Mouse (Mus musculus) stomach, embryonic 14.5 days (tissue): ENCODE measurements around the gene Mex3b. TPM values are rescaled to one million over a fixed set of nuclear protein-coding genes. Genes with fewer than 3 reads are reported as not detected.

Source experiments
- ATAC-seq: fragments of 200-750 bp; cut with Nextera tagmentation; 2 replicates; pipeline ENCODE4 v1.8.0; 2017; ENCODE audit warnings: low read depth, moderate TSS enrichment; ENCODE audit not compliant: insufficient number of reproducible peaks, insufficient read depth, low FRiP score
- H3K27ac ChIP-seq: fragments of 300-500 bp; sonication (generic); 2 replicates; pipeline ENCODE4 v1.5.1; 2014; ENCODE audit warnings: mild to moderate bottlenecking, low read length, moderate library complexity, mixed read lengths
- H3K27me3 ChIP-seq: fragments of 300-500 bp; sonication (generic); 2 replicates; pipeline ENCODE4 v1.6.1; 2014; ENCODE audit warnings: low read length, control low read depth, mixed read lengths; ENCODE audit not compliant: control insufficient read depth, insufficient read depth
- H3K36me3 ChIP-seq: fragments of 300-500 bp; sonication (generic); 2 replicates; pipeline ENCODE4 v1.6.1; 2014; ENCODE audit warnings: mild to moderate bottlenecking, control low read depth, low read length, moderate library complexity, mixed read lengths; ENCODE audit not compliant: control insufficient read depth, insufficient read depth
- H3K4me1 ChIP-seq: fragments of 300-500 bp; sonication (generic); 2 replicates; pipeline ENCODE4 v1.6.1; 2014; ENCODE audit warnings: low read length, control low read depth, mixed read lengths; ENCODE audit not compliant: control insufficient read depth, insufficient read depth
- H3K4me2 ChIP-seq: fragments of 300-500 bp; sonication (generic); replicated peaks from 2 replicates; pipeline ENCODE4 v1.6.1; 2014; ENCODE audit warnings: low read depth, low read length, control low read depth
- H3K4me3 ChIP-seq: fragments of 300-500 bp; sonication (generic); 2 replicates; pipeline ENCODE4 v1.5.1; 2014; ENCODE audit warnings: low read depth, low read length, control low read depth
- H3K9ac ChIP-seq: fragments of 300-500 bp; sonication (generic); replicated peaks from 2 replicates; pipeline ENCODE4 v1.6.1; 2014; ENCODE audit warnings: low read depth, mild to moderate bottlenecking, control low read depth, low read length, moderate library complexity, mixed read lengths
- H3K9me3 ChIP-seq: fragments of 300-500 bp; sonication (generic); 2 replicates; pipeline ENCODE4 v1.6.1; 2016; ENCODE audit warnings: low read depth, low read length, control low read depth; ENCODE audit not compliant: control insufficient read depth
- WGBS: fragments of 180-500 bp; shearing (Covaris S2); extraction: QIAGEN DNeasy Blood & Tissue Kit; methylation state at CpG from one replicate; pipeline ENCODE4 v1.1.7; 2014; 5-methylcytosine and 5-hydroxymethylcytosine counted together
- polyA plus RNA-seq: library from polyadenylated mRNA; unstranded; fragments of >200 nt; fragmentation: Nextera tagmentation; extraction: Ambion mirVana; gene quantifications from 2 replicates; pipeline ENCODE4 v1.2.1, GENCODE M21; 2014

Gene Mex3b
- polyA plus RNA-seq, 1 experiment from 2014 or later: 14.7 TPM

- H3K4me3 ChIP-seq: no peak overlapping the region
- 44% methylated on average over 2 of the region's 2 CpGs for WGBS
- no peak overlapping the region for H3K9ac ChIP-seq
- H3K4me1 ChIP-seq: no peaks in the 10 kb centered on the region
- H3K4me2 ChIP-seq: no peak overlapping the region
- H3K27ac ChIP-seq: no peak overlapping the region
- H3K9me3 ChIP-seq: no peaks in the 10 kb centered on the region
- no peak for ATAC-seq
- H3K27me3 ChIP-seq: no peaks in the 10 kb centered on the region
- no peaks in the 10 kb centered on the region for H3K36me3 ChIP-seq
Observed at GRCm38 (mm10) chr7:82895606-82896005, 28.5 kb downstream of the Mex3b start.

DNA sequence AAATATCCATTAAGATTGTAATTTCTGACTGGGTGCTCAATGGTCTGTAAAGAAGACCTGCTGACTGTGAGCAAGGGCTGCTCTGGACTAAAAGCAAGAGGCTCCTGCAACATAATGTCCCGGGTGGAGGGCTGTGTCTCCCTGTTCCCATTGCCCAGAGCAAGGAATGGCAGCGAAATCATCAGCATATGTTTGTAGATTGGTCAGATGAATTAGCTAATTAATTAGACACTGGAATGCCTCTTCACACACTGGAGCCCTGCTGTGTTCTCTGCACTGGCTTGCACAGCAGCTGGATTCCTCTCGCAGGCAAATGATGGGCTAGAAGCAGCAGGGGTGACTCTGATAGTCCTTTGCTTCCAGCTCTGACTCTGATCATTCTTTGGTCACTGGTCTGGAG, 29.6 kb downstream of the Mex3b start:
- no peak overlapping the region for H3K4me3 ChIP-seq
- WGBS: 62% methylated on average over 3 of the region's 3 CpGs
- ATAC-seq: no peak

GRCm38 (mm10) chr7:82899459-82900297, 32.5 kb downstream of the Mex3b start:
- Histone ChIP-seq H3K27ac (no peak overlapping the region), H3K36me3 (no peaks in the 10 kb centered on the region), H3K9ac (no peak overlapping the region), H3K27me3 (no peaks in the 10 kb centered on the region), H3K9me3 (no peaks in the 10 kb centered on the region), H3K4me1 (no peaks in the 10 kb centered on the region), H3K4me3 (no peak overlapping the region), H3K4me2 (no peak overlapping the region)
- no peak for ATAC-seq
- 51% methylated on average over 8 of the region's 8 CpGs for WGBS

More for the DNA sequence above, 29.6 kb downstream of the Mex3b start:
- no peak overlapping the region for H3K4me2 ChIP-seq
- no peaks in the 10 kb centered on the region for H3K27me3 ChIP-seq
- H3K9me3 ChIP-seq: no peaks in the 10 kb centered on the region
- no peaks in the 10 kb centered on the region for H3K4me1 ChIP-seq
- no peak overlapping the region for H3K27ac ChIP-seq
- H3K9ac ChIP-seq: no peak overlapping the region
- no peaks in the 10 kb centered on the region for H3K36me3 ChIP-seq

DNA sequence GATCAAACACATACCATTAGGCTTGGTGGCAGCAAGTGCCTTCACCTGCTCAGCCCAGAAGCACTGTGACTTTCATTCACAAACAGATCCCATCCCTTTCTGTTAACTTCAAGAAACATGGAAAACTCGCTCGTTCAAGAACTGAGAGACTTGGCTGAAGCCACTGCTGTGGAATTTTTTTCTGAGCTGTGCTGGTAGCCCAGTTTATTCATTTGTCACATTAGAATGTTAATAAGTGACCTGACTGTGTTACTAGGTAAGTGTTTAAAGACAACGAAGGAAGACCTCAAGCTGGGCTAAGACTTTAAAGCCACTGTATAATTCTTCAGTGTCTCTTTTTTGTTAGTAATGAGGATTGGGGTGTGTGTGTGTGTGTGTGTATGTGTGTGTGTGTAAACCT, 35.9 kb downstream of the Mex3b start:
- no peaks in the 10 kb centered on the region for H3K27me3 ChIP-seq
- WGBS: 63% methylated on average over 3 of the region's 3 CpGs
- no peaks in the 10 kb centered on the region for H3K9me3 ChIP-seq
- no peak for ATAC-seq
- no peaks in the 10 kb centered on the region for H3K36me3 ChIP-seq
- H3K4me2 ChIP-seq: no peak overlapping the region
- H3K9ac ChIP-seq: no peak overlapping the region
- no peak overlapping the region for H3K4me3 ChIP-seq
- no peaks in the 10 kb centered on the region for H3K4me1 ChIP-seq
- H3K27ac ChIP-seq: no peak overlapping the region

GRCm38 (mm10) chr7:82905527-82905926, 38.4 kb downstream of the Mex3b start:
- H3K36me3 ChIP-seq: no peaks in the 10 kb centered on the region
- 55% methylated on average over 3 of the region's 3 CpGs for WGBS
- no peaks in the 10 kb centered on the region for H3K9me3 ChIP-seq
- no peaks in the 10 kb centered on the region for H3K27me3 ChIP-seq
- no peak for ATAC-seq
- no peak overlapping the region for H3K27ac ChIP-seq
- H3K9ac ChIP-seq: no peak overlapping the region
- no peak overlapping the region for H3K4me2 ChIP-seq
- H3K4me1 ChIP-seq: no peaks in the 10 kb centered on the region
- H3K4me3 ChIP-seq: no peak overlapping the region

GRCm38 (mm10) chr7:82907081-82907480, 39.9 kb downstream of the Mex3b start:
- no peaks in the 10 kb centered on the region for H3K36me3 ChIP-seq
- H3K27me3 ChIP-seq: no peaks in the 10 kb centered on the region
- no peak for ATAC-seq
- H3K9me3 ChIP-seq: no peaks in the 10 kb centered on the region
- H3K4me3 ChIP-seq: no peak overlapping the region
- no peaks in the 10 kb centered on the region for H3K4me1 ChIP-seq
- H3K27ac ChIP-seq: no peak overlapping the region
- 53% methylated on average over 1 of the region's 1 CpGs for WGBS
- H3K4me2 ChIP-seq: no peak overlapping the region
- H3K9ac ChIP-seq: no peak overlapping the region

DNA sequence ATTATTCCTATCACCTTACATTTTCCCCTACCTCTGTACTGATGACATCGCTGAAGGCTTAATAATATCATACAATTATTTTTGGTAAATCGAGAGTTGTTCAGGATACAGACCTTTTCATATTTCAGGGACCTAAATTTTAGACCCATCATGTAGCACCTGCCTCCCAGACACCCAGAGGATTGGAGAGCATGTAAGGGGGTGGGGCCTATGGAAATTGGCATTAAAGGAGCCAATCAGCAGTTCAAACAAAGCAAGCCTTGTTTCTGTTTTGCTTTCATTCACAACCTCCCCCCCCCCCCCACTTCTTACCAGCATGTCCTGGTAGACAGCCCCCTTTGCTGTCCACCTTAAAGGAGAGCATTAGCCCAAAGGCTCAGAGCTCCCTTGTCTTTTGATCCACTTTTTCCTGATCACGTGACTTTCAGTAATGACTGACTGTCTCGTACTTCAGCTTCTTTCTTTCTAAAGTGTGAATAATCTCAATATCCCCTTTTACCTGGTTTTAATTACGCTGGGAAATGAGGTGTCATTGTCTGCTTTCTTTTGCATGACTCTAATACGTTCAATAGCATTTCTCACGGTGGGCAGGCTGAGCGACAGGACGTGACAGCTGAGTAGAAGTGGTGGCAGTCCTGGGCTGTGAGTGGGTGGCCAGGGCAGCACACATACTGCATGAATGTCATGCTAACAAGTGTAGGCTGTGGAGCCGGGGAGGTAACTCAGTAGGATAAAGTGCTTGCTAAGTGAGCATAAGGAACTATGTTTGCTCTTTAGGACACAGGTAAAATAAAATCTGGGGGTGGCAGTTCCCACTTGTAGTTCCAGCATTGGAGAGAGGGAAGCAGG, 43.6 kb downstream of the Mex3b start:
- 75% methylated on average over 10 of the region's 10 CpGs for WGBS
- no peaks in the 10 kb centered on the region for H3K36me3 ChIP-seq
- no peak overlapping the region for H3K4me3 ChIP-seq
- no peak for ATAC-seq
- no peaks in the 10 kb centered on the region for H3K27me3 ChIP-seq
- no peak overlapping the region for H3K4me2 ChIP-seq
- no peak overlapping the region for H3K9ac ChIP-seq
- H3K9me3 ChIP-seq: no peaks in the 10 kb centered on the region
- H3K4me1 ChIP-seq: no peaks in the 10 kb centered on the region
- no peak overlapping the region for H3K27ac ChIP-seq

GRCm38 (mm10) chr7:82911501-82911900, 44.4 kb downstream of the Mex3b start:
- no peaks in the 10 kb centered on the region for H3K27me3 ChIP-seq
- 86% methylated on average over 10 of the region's 10 CpGs for WGBS
- H3K4me1 ChIP-seq: no peaks in the 10 kb centered on the region
- H3K9me3 ChIP-seq: no peaks in the 10 kb centered on the region
- H3K27ac ChIP-seq: no peak overlapping the region
- ATAC-seq: no peak
- no peaks in the 10 kb centered on the region for H3K36me3 ChIP-seq
- no peak overlapping the region for H3K9ac ChIP-seq
- H3K4me3 ChIP-seq: no peak overlapping the region
- no peak overlapping the region for H3K4me2 ChIP-seq
